Mouse (Mus musculus) midbrain, embryonic 15.5 days (tissue): ENCODE measurements around the gene Chst7. TPM values are rescaled to one million over a fixed set of nuclear protein-coding genes. Genes with fewer than 3 reads are reported as not detected.

Source experiments
- polyA plus RNA-seq: library from polyadenylated mRNA; unstranded; fragments of >200 nt; fragmentation: Nextera tagmentation; extraction: Ambion mirVana; gene quantifications from 2 replicates; pipeline ENCODE4 v1.2.1, GENCODE M21; 2015

The Chst7 gene
- polyA plus RNA-seq, 1 experiment from 2014 or later, result 6.4 TPM

Other genes starting within 250 kb of the Chst7 start
- 12.8 and 13.3 TPM in 2 replicates for gene Slc9a7, start 232.2 kb downstream of the Chst7 start, polyA plus RNA-seq